Mouse (Mus musculus) MEL (cell line): ENCODE results near the gene Ccdc157. TPM values are rescaled to one million over a fixed set of nuclear protein-coding genes. Genes with fewer than 3 reads are reported as not detected.
"Not testable (repeated sequence)": the region's sequence is repeated elsewhere in the genome, so short reads cannot be mapped to it uniquely, and the experiment has no call there.

Source experiments
- DNase-seq: peaks from one replicate; pipeline ENCODE4 v3.0.0; 2011; ENCODE audit warnings: low read depth, low spot score
- H3K27ac ChIP-seq: 2 replicates; pipeline ENCODE4 v1.5.1; 2012; ENCODE audit warnings: low read depth, mild to moderate bottlenecking, control low read depth, low read length, moderate library complexity; ENCODE audit not compliant: control insufficient read depth
- H3K27me3 ChIP-seq, 2 experiments: fragments of 150-350 bp in 1 of 2; sonication (generic) in 1 of 2; 2 replicates each; pipeline ENCODE4 v1.6.1; 2012; ENCODE audit warnings: low read length in 2 of 2, mild to moderate bottlenecking in 2 of 2, improper control_type of control experiment in 1 of 2, moderate library complexity in 1 of 2; ENCODE audit not compliant: insufficient read depth in 2 of 2, control insufficient read depth in 1 of 2
- H3K36me3 ChIP-seq, 2 experiments: 2 replicates each; pipeline ENCODE4 v1.6.1; 2012 to 2014; ENCODE audit warnings: low read length in 2 of 2, improper control_type of control experiment in 1 of 2, inconsistent platforms in 1 of 2, mild to moderate bottlenecking in 1 of 2; ENCODE audit not compliant: insufficient read depth in 2 of 2, control insufficient read depth in 1 of 2
- H3K4me1 ChIP-seq, 2 experiments: fragments of 150-350 bp in 1 of 2; sonication (generic) in 1 of 2; 2 replicates each; pipeline ENCODE4 v1.6.1; 2012; ENCODE audit warnings: low read length in 2 of 2, improper control_type of control experiment in 1 of 2, mild to moderate bottlenecking in 1 of 2; ENCODE audit not compliant: insufficient read depth in 2 of 2, control insufficient read depth in 1 of 2
- H3K4me3 ChIP-seq, 2 experiments: fragments of 150-350 bp in 1 of 2; sonication (generic) in 1 of 2; 2 replicates each; pipeline ENCODE4 v1.5.1; 2012; ENCODE audit warnings: low read depth in 2 of 2, low read length in 2 of 2, mild to moderate bottlenecking in 2 of 2, moderate library complexity in 2 of 2, control low read depth in 1 of 2, improper control_type of control experiment in 1 of 2; ENCODE audit not compliant: control insufficient read depth in 1 of 2, insufficient read depth in 1 of 2
- H3K79me2 ChIP-seq: 2 replicates; pipeline ENCODE4 v1.6.1; 2012; ENCODE audit warnings: mild to moderate bottlenecking, low read length, moderate library complexity; ENCODE audit not compliant: control insufficient read depth, poor library complexity, insufficient read depth
- H3K9ac ChIP-seq: 2 replicates; pipeline ENCODE4 v1.6.1; 2012; ENCODE audit warnings: low read depth, mild to moderate bottlenecking, control low read depth, low read length, moderate library complexity; ENCODE audit not compliant: control insufficient read depth, poor library complexity, severe bottlenecking
- H3K9me3 ChIP-seq: fragments of 150-350 bp; sonication (generic); replicated peaks from 2 replicates; pipeline ENCODE4 v1.6.1; 2012; ENCODE audit warnings: mild to moderate bottlenecking, low read length, improper control_type of control experiment, moderate library complexity; ENCODE audit not compliant: insufficient read depth
- CHD1 ChIP-seq: IDR thresholded peaks from 2 replicates; pipeline ENCODE4 v1.6.1; 2012; ENCODE audit warnings: low read depth, mild to moderate bottlenecking, inconsistent platforms, low read length, improper control_type of control experiment
- CHD2 ChIP-seq: IDR thresholded peaks from 2 replicates; pipeline ENCODE4 v1.6.1; 2011; ENCODE audit warnings: low read length, improper control_type of control experiment
- CTCF ChIP-seq, 3 experiments: IDR thresholded peaks in 2 of 3; conservative IDR thresholded peaks in 1 of 3; 2 replicates each; pipeline ENCODE4 v1.5.1; 2011 to 2012; ENCODE audit warnings: low read length in 3 of 3, low read depth in 2 of 3, mild to moderate bottlenecking in 2 of 3, improper control_type of control experiment in 1 of 3, inconsistent platforms in 1 of 3, mixed read lengths in 1 of 3, moderate library complexity in 1 of 3; ENCODE audit not compliant: control insufficient read depth in 1 of 3, insufficient read depth in 1 of 3, poor library complexity in 1 of 3, severe bottlenecking in 1 of 3
- ELF1 ChIP-seq: IDR thresholded peaks from 2 replicates; pipeline ENCODE4 v1.6.1; 2014; ENCODE audit warnings: low read depth, mild to moderate bottlenecking, inconsistent platforms, low read length, improper control_type of control experiment, moderate library complexity
- EP300 ChIP-seq, 2 experiments: IDR thresholded peaks; 2 replicates each; pipeline ENCODE4 v1.6.1; 2011; ENCODE audit warnings: improper control_type of control experiment in 2 of 2, low read length in 2 of 2, low read depth in 1 of 2, mild to moderate bottlenecking in 1 of 2
- GATA1 ChIP-seq: IDR thresholded peaks from 2 replicates; pipeline ENCODE4 v1.6.1; 2011; ENCODE audit warnings: low read depth, low read length, improper control_type of control experiment
- KAT2A ChIP-seq: conservative IDR thresholded peaks from 2 replicates; pipeline ENCODE4 v1.6.1; 2012; ENCODE audit warnings: low read depth, low read length, improper control_type of control experiment, inconsistent platforms
- MAZ ChIP-seq: IDR thresholded peaks from 2 replicates; pipeline ENCODE4 v1.6.1; 2012; ENCODE audit warnings: low read depth, mild to moderate bottlenecking, inconsistent platforms, low read length, improper control_type of control experiment
- MEF2A ChIP-seq: IDR thresholded peaks from 2 replicates; pipeline ENCODE4 v1.6.1; 2014; ENCODE audit warnings: low read depth, mild to moderate bottlenecking, inconsistent platforms, low read length, improper control_type of control experiment; ENCODE audit not compliant: poor library complexity, insufficient replicate concordance, severe bottlenecking; ENCODE audit errors: extremely low read depth
- MXI1 ChIP-seq: IDR thresholded peaks from 2 replicates; pipeline ENCODE4 v1.6.1; 2011; ENCODE audit warnings: mild to moderate bottlenecking, low read depth, low read length, improper control_type of control experiment
- MYC ChIP-seq: IDR thresholded peaks from 2 replicates; pipeline ENCODE4 v1.6.1; 2011; ENCODE audit warnings: low read depth, mild to moderate bottlenecking, low read length, improper control_type of control experiment, moderate library complexity
- POLR2A ChIP-seq, 2 experiments: IDR thresholded peaks; 2 replicates each; pipeline ENCODE4 v1.6.1; 2011 to 2012; ENCODE audit warnings: low read length in 2 of 2, mild to moderate bottlenecking in 2 of 2, control low read depth in 1 of 2, improper control_type of control experiment in 1 of 2, low read depth in 1 of 2, moderate library complexity in 1 of 2; ENCODE audit not compliant: control insufficient read depth in 1 of 2, insufficient read depth in 1 of 2, poor library complexity in 1 of 2
- POLR2AphosphoS2 ChIP-seq: IDR thresholded peaks from 2 replicates; pipeline ENCODE4 v1.6.1; 2011; ENCODE audit warnings: low read length, improper control_type of control experiment
- POLR2AphosphoS5 ChIP-seq: IDR thresholded peaks from 2 replicates; pipeline ENCODE4 v1.6.1; 2012; ENCODE audit warnings: low read depth, borderline replicate concordance, mild to moderate bottlenecking, inconsistent platforms, low read length, moderate library complexity, mixed read lengths
- RCOR1 ChIP-seq: IDR thresholded peaks from 2 replicates; pipeline ENCODE4 v1.6.1; 2012; ENCODE audit warnings: low read depth, mild to moderate bottlenecking, inconsistent platforms, low read length, improper control_type of control experiment
- SIN3A ChIP-seq: IDR thresholded peaks from 2 replicates; pipeline ENCODE4 v1.6.1; 2012; ENCODE audit warnings: low read length, improper control_type of control experiment, inconsistent platforms
- SMC3 ChIP-seq: IDR thresholded peaks from 2 replicates; pipeline ENCODE4 v1.6.1; 2011; ENCODE audit warnings: low read depth, low read length, improper control_type of control experiment
- UBTF ChIP-seq: IDR thresholded peaks from 2 replicates; pipeline ENCODE4 v1.6.1; 2012; ENCODE audit warnings: low read depth, mild to moderate bottlenecking, inconsistent platforms, low read length, improper control_type of control experiment, moderate library complexity, borderline replicate concordance; ENCODE audit not compliant: insufficient read depth
- USF1 ChIP-seq: IDR thresholded peaks from 2 replicates; pipeline ENCODE4 v1.6.1; 2014; ENCODE audit warnings: low read depth, mild to moderate bottlenecking, inconsistent platforms, low read length, improper control_type of control experiment, moderate library complexity
- USF2 ChIP-seq, 2 experiments: IDR thresholded peaks; 2 replicates each; pipeline ENCODE4 v1.6.1; 2011 to 2012; ENCODE audit warnings: improper control_type of control experiment in 2 of 2, low read length in 2 of 2, borderline replicate concordance in 1 of 2, inconsistent platforms in 1 of 2, low read depth in 1 of 2, mild to moderate bottlenecking in 1 of 2; ENCODE audit not compliant: insufficient read depth in 1 of 2
- ZKSCAN1 ChIP-seq: IDR thresholded peaks from 2 replicates; pipeline ENCODE4 v1.6.1; 2012; ENCODE audit warnings: low read depth, mild to moderate bottlenecking, inconsistent platforms, low read length, improper control_type of control experiment, moderate library complexity
- ZMIZ1 ChIP-seq: IDR thresholded peaks from 2 replicates; pipeline ENCODE4 v1.6.1; 2012; ENCODE audit warnings: low read depth, mild to moderate bottlenecking, inconsistent platforms, low read length, improper control_type of control experiment, moderate library complexity
- ZNF384 ChIP-seq: IDR thresholded peaks from 2 replicates; pipeline ENCODE4 v1.6.1; 2012; ENCODE audit warnings: low read depth, mild to moderate bottlenecking, inconsistent platforms, low read length, improper control_type of control experiment
- polyA plus RNA-seq, 2 experiments: library from polyadenylated mRNA; stranded (reverse) in 1 of 2; unstranded in 1 of 2; fragments of >175 nt in 1 of 2; fragments of >200 nt in 1 of 2; gene quantifications; 2 replicates each; pipeline versions ENCODE4 v1.2.1 to v1.2.4; 2012; ENCODE audit warnings: low replicate concordance in 2 of 2, low read depth in 1 of 2; ENCODE audit not compliant: insufficient read length in 2 of 2, insufficient read depth in 1 of 2, missing spikeins in 1 of 2
- total RNA-seq: library from RNA; depleted of rRNA; stranded (reverse); fragments of 300-350 nt; gene quantifications from 2 replicates; pipeline ENCODE4 v1.2.3, GENCODE M21; 2012

Ccdc157 gene
- total and polyA plus RNA-seq, 3 experiments = 2.0 to 2.9 TPM; not detected in 1

DNA sequence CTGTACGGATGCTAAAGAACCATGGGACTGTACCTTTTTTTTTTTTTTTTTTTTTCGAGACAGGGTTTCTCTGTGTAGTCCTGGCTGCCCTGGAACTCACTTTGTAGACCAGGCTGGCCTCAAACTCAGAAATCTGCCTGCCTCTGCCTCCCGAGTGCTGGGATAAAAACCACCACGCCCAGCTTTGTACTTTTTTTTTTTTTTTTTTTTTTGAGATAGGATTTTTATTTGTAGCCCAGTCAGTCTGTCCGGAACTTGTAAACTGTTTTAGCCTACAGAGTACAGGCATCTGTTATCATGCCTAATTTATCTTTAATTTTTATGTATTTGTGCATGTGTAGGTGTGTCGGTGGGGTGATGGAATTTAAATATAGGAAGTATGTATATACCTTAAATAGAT is 25.4 kb upstream of the Ccdc157 start:
- H3K9ac ChIP-seq, DNase-seq, H3K79me2 ChIP-seq, H3K27ac ChIP-seq, H3K27me3 ChIP-seq, H3K9me3 ChIP-seq, H3K4me3 ChIP-seq: not testable (repeated sequence)
- peak; percentile 71 for TF ChIP-seq ZNF384
- H3K4me1 ChIP-seq = peaks cover 0 to 10% of the 10 kb centered on the region in 2 experiments; a peak in 3 of 4 replicates
- H3K36me3 ChIP-seq = peaks cover 11 to 19% of the 10 kb centered on the region in 2 experiments

DNA sequence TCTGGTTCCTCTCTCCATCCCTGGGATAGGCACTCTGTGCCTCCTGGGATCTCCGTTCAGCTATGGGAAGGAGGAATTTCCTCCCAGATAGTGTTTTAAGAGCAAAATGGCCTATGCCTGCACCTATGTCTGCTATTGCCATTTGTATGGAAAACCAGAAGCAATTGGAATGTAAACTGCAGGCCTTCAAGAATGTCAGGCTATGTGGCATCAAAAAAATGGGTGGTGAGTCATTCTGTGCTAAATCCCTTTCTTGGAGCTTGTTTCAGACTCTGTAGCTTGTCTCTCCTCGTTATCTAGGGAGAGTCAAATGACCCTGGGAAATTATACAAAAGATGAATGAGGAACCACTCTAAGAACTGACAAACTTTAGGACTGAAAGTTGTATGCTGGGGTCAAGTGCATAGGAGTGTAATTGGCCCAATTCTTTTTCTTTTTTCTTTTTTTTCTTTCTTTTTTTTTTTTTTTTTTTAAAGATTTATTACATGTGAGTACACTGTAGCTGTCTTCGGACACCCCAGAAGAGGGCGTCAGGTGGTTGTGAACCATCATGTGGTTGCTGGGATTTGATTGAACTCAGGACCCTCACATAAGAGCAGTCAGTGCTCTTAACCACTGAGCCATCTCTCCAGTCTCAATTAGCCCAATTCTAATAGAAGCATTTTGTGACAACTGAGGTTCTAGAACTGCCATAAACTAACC is 24.3 kb upstream of the Ccdc157 start:
- Histone ChIP-seq H3K4me1 (peaks cover 0 to 10% of the 10 kb centered on the region in 2 experiments; a peak in 3 of 4 replicates), H3K4me3 (no peak overlapping the region), H3K36me3 (peaks cover 11 to 26% of the 10 kb centered on the region in 2 experiments)
- TF ChIP-seq SMC3 (peak; percentile 25; the same call in 1 of the 2 replicates), CTCF (IDR thresholded peaks at IDR 0.05 in 2 of 3, conservative IDR thresholded peaks at IDR 0.05 in 1 of 3; ENCODE audit: control insufficient read depth in 1 of 3, insufficient read depth in 1 of 3, low read depth in 2 of 3, low read length in 3 of 3, poor library complexity in 1 of 3, severe bottlenecking in 1 of 3) (peak in 1 of 3 experiments; percentile 20; a peak in 2 of 6 replicates), MXI1 (no peak), MAZ (no peak), RCOR1 (no peak), USF2 (IDR thresholded peaks at IDR 0.05; ENCODE audit: borderline replicate concordance in 1 of 2, insufficient read depth in 1 of 2, low read depth in 1 of 2, low read length in 2 of 2) (no peak), SIN3A (no peak), POLR2AphosphoS5 (no peak), POLR2A (IDR thresholded peaks at IDR 0.05; ENCODE audit: control insufficient read depth in 1 of 2, insufficient read depth in 1 of 2, low read depth in 1 of 2, low read length in 2 of 2, poor library complexity in 1 of 2) (no peak; a peak in 1 of 4 replicates), GATA1 (peak; percentile 40; the same call in 1 of the 2 replicates), ZNF384 (peak; percentile 82)
- TF ChIP-seq, all 39 proteins: peak for 4
- H3K9ac ChIP-seq = no peak overlapping the region
- H3K27ac ChIP-seq = 0 out of 2 replicates have a peak overlapping the region, but pooled peaks have one; percentile 8
- H3K79me2 ChIP-seq = peaks cover 8% of the 10 kb centered on the region
- H3K27me3 ChIP-seq = no peaks in the 10 kb centered on the region
- H3K9me3 ChIP-seq = no peaks in the 10 kb centered on the region
- peak; percentile 70 for DNase-seq

DNA sequence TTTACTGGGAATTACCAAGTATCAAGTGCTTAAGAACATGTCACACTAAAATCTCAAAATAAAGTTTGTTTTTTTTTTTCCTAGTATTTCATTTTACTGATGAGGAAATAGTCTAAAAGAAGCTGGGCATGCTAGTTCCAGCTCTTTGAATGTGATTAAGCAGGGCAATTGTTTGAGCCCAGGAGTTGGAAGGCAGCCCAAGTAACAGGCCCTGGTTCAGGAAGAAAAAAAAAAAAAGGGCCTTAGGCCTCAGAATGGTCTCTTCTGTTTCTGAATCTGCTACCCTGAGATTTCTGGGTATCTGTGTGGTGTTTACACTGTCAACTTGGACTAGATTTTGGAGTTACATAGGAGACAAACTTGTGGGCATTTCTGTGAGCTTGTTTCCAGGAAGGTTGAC is 23.4 kb upstream of the Ccdc157 start:
- Histone ChIP-seq H3K27ac (no peak overlapping the region), H3K27me3 (no peaks in the 10 kb centered on the region), H3K4me1 (peaks cover 0 to 10% of the 10 kb centered on the region in 2 experiments; a peak in 3 of 4 replicates), H3K9me3 (no peaks in the 10 kb centered on the region), H3K79me2 (peaks cover 8% of the 10 kb centered on the region), H3K36me3 (peaks cover 11 to 35% of the 10 kb centered on the region in 2 experiments), H3K9ac (no peak overlapping the region), H3K4me3 (no peak overlapping the region)
- DNase-seq = no peak
- TF ChIP-seq KAT2A (no peak), MEF2A (no peak), POLR2AphosphoS2 (peak; percentile 16; the same call in 1 of the 2 replicates), ZKSCAN1 (no peak), USF2 (IDR thresholded peaks at IDR 0.05; ENCODE audit: borderline replicate concordance in 1 of 2, insufficient read depth in 1 of 2, low read depth in 1 of 2, low read length in 2 of 2) (no peak), POLR2A (IDR thresholded peaks at IDR 0.05; ENCODE audit: control insufficient read depth in 1 of 2, insufficient read depth in 1 of 2, low read depth in 1 of 2, low read length in 2 of 2, poor library complexity in 1 of 2) (no peak), EP300 (IDR thresholded peaks at IDR 0.05; ENCODE audit: low read depth in 1 of 2, low read length in 2 of 2) (no peak), RCOR1 (no peak), CHD1 (no peak), USF1 (no peak), UBTF (no peak), CHD2 (no peak), MYC (0 out of 2 replicates have a peak, but pooled peaks have one; percentile 31), ELF1 (no peak), ZMIZ1 (no peak), SMC3 (no peak)
